Comparison of ENCODE assay signal across 11 mouse cellular contexts in genomic region chr6:56920222-56921092, GRCm38 (mm10). TPM values are rescaled to one million over a fixed set of nuclear protein-coding genes. Genes with fewer than 3 reads are reported as not detected.
DNase-seq lines count a peak whose midpoint lies in the region; ATAC-seq and TF ChIP-seq lines count a peak whose summit lies in the region.
"Had no signal": no experiment of that assay in that cellular context is flagged by ENCODE, and none has a peak within 500 bp of the region (broad histone marks: within the 10 kb centered on the region; RNA-seq: fewer than 3 reads in every experiment).

No protein-coding gene starts in this region.

- peak overlapping the region; percentile 43 for H3K4me2 ChIP-seq in heart, postnatal 0 days (ENCODE audit: low read depth, low read length)
- H3K4me2 ChIP-seq in liver, embryonic 16.5 days (ENCODE audit: low read depth, low read length), result peak overlapping the region; percentile 68
- H3K4me2 ChIP-seq: hindbrain, embryonic 15.5 days had no signal

- TF ChIP-seq CTCF in heart, postnatal 0 days (IDR thresholded peaks at IDR 0.05; ENCODE audit: low read depth), result no peak
- TF ChIP-seq CTCF in bone marrow, adult 2 months (IDR thresholded peaks at IDR 0.05; ENCODE audit: control insufficient read depth, insufficient read depth, low read length), result no peak

- TF ChIP-seq EP300 in heart, postnatal 0 days (IDR thresholded peaks at IDR 0.05; ENCODE audit: low read depth), result no peak

- no peaks in the 10 kb centered on the region for H3K27me3 ChIP-seq in heart, postnatal 0 days (ENCODE audit: control insufficient read depth, insufficient read depth, low read length)
- H3K27me3 ChIP-seq in liver, embryonic 16.5 days (ENCODE audit: control insufficient read depth, insufficient read depth, low read depth, low read length), result no peaks in the 10 kb centered on the region
- H3K27me3 ChIP-seq: CH12.LX; hindbrain, embryonic 15.5 days had no signal

- DNase-seq in heart, postnatal 0 days (ENCODE audit: low spot score), result no peak
- no peak for DNase-seq in heart, adult 18-20 months
- DNase-seq in kidney, adult 9 months, result peak; percentile 91
- DNase-seq in embryo, embryonic 10 days (ENCODE audit: low spot score), result no peak
- no peak for DNase-seq in adrenal gland, adult 2 months

- H3K36me3 ChIP-seq in heart, postnatal 0 days (replicated peaks; ENCODE audit: control insufficient read depth, insufficient read depth, low read length), result no peaks in the 10 kb centered on the region
- H3K36me3 ChIP-seq in liver, embryonic 16.5 days (ENCODE audit: control insufficient read depth, insufficient read depth), result no peaks in the 10 kb centered on the region; the same call in 1 of the 2 replicates
- H3K36me3 ChIP-seq: hindbrain, embryonic 15.5 days had no signal

- ATAC-seq in heart, postnatal 0 days (ENCODE audit: insufficient read depth, low read depth), result no peak
- peak; percentile 72 for ATAC-seq in liver, embryonic 16.5 days (ENCODE audit: low read depth)

- peaks cover 46% of the 10 kb centered on the region for H3K4me1 ChIP-seq in heart, postnatal 0 days (ENCODE audit: control insufficient read depth, insufficient read depth)
- H3K4me1 ChIP-seq in bone marrow, adult 2 months (ENCODE audit: control insufficient read depth, insufficient read depth, low read length), result peaks cover 8% of the 10 kb centered on the region
- H3K4me1 ChIP-seq in liver, embryonic 16.5 days (ENCODE audit: control insufficient read depth, low read depth, low read length), result peaks cover 51% of the 10 kb centered on the region

- no peaks in the 10 kb centered on the region for H3K9me3 ChIP-seq in heart, postnatal 0 days (replicated peaks; ENCODE audit: control insufficient read depth, low read length)
- H3K9me3 ChIP-seq in liver, embryonic 16.5 days (replicated peaks; ENCODE audit: control insufficient read depth, low read length), result no peaks in the 10 kb centered on the region
- H3K9me3 ChIP-seq: hindbrain, embryonic 15.5 days had no signal

- 16% methylated on average over 12 of the region's 12 CpGs for WGBS in heart, postnatal 0 days
- WGBS in bone marrow, adult 2 months, result 41% methylated on average over 12 of the region's 12 CpGs
- 16% methylated on average over 12 of the region's 12 CpGs for WGBS in liver, embryonic 16.5 days (ENCODE audit: insufficient replicate concordance)

- H3K9ac ChIP-seq in heart, postnatal 0 days (replicated peaks; ENCODE audit: low read depth, low read length), result no peak overlapping the region
- peak overlapping the region; percentile 59 for H3K9ac ChIP-seq in liver, embryonic 16.5 days (ENCODE audit: low read depth, low read length)
- H3K9ac ChIP-seq: hindbrain, embryonic 15.5 days had no signal

- no peak for TF ChIP-seq POLR2A in bone marrow, adult 2 months (IDR thresholded peaks at IDR 0.05; ENCODE audit: borderline replicate concordance, control insufficient read depth, low read depth, low read length)

- no peak overlapping the region; the same call in 1 of the 2 replicates for H3K4me3 ChIP-seq in heart, postnatal 0 days (ENCODE audit: low read depth, low read length)
- H3K4me3 ChIP-seq in bone marrow, adult 2 months (replicated peaks; ENCODE audit: control insufficient read depth, low read depth, low read length), result no peak overlapping the region
- H3K4me3 ChIP-seq in liver, embryonic 16.5 days (ENCODE audit: low read depth, low read length), result peak overlapping the region; percentile 59
- H3K4me3 ChIP-seq: hindbrain, embryonic 15.5 days had no signal

- H3K27ac ChIP-seq in heart, postnatal 0 days (ENCODE audit: low read depth), result peak overlapping the region; percentile 13; the same call in 1 of the 2 replicates
- H3K27ac ChIP-seq in bone marrow, adult 2 months (ENCODE audit: control insufficient read depth, insufficient read depth, low read depth, low read length, poor library complexity), result peak overlapping the region; percentile 32; the same call in 1 of the 2 replicates
- H3K27ac ChIP-seq in liver, embryonic 16.5 days (ENCODE audit: low read length), result peak overlapping the region; percentile 94
- H3K27ac ChIP-seq: hindbrain, embryonic 15.5 days had no signal

RNA-seq across cellular contexts. Expression of gene Nt5c3, which starts 3.3 kb away (rescaled TPM):
- 65.3 and 74.0 TPM in 2 replicates for total RNA-seq in heart, postnatal 0 days (2014; rRNA removed; ENCODE audit: low replicate concordance)
- polyA plus RNA-seq in heart, postnatal 0 days (2015; fragmentation: Nextera tagmentation; extraction: Ambion mirVana), result 95.9 and 108 TPM in 2 replicates
- total RNA-seq in heart, adult 18-20 months (2021), result 10 to 100 TPM; 77.4 to 91.0 TPM
- polyA plus RNA-seq in bone marrow, adult 2 months (2011; ENCODE audit: insufficient read depth, insufficient read length, low replicate concordance, missing spikeins), result 188 and 205 TPM in 2 replicates
- 240 and 242 TPM in 2 replicates for polyA plus RNA-seq in liver, embryonic 16.5 days (2015; fragmentation: Nextera tagmentation; extraction: Ambion mirVana)
- total RNA-seq in adrenal gland, adult 2 months (2021), result 10 to 100 TPM; 17.8 to 25.3 TPM
- polyA plus RNA-seq in adrenal gland, adult 2 months (2012; rRNA removed), result 5.6 and 15.5 TPM in 2 replicates

RNA-seq across cellular contexts. Expression of gene Vmn1r4, which starts 3.4 kb away (rescaled TPM):
- not detected in 2 replicates for total RNA-seq in heart, postnatal 0 days (2014; rRNA removed; ENCODE audit: low replicate concordance)
- 0.07 and 0.19 TPM in 2 replicates for polyA plus RNA-seq in heart, postnatal 0 days (2015; fragmentation: Nextera tagmentation; extraction: Ambion mirVana)
- under 1 TPM in 1 of 2 experiments, not detected in 1; 0.18 TPM for total RNA-seq in heart, adult 18-20 months (2021)
- 0.63 TPM in 1 of 2 replicates, not detected in the other for polyA plus RNA-seq in bone marrow, adult 2 months (2011; ENCODE audit: insufficient read depth, insufficient read length, low replicate concordance, missing spikeins)
- polyA plus RNA-seq in liver, embryonic 16.5 days (2015; fragmentation: Nextera tagmentation; extraction: Ambion mirVana), result 0.15 and 0.18 TPM in 2 replicates
- total RNA-seq in adrenal gland, adult 2 months (2021), result under 1 TPM; 0.31 to 0.40 TPM
- 0.04 and 0.07 TPM in 2 replicates for polyA plus RNA-seq in adrenal gland, adult 2 months (2012; rRNA removed)

RNA-seq across cellular contexts. Expression of gene Vmn1r5, which starts 49.6 kb away (rescaled TPM):
- not detected in 2 replicates for total RNA-seq in heart, postnatal 0 days (2014; rRNA removed; ENCODE audit: low replicate concordance)
- not detected in 2 replicates for polyA plus RNA-seq in heart, postnatal 0 days (2015; fragmentation: Nextera tagmentation; extraction: Ambion mirVana)
- not detected for total RNA-seq in heart, adult 18-20 months (2021)
- polyA plus RNA-seq in bone marrow, adult 2 months (2011; ENCODE audit: insufficient read depth, insufficient read length, low replicate concordance, missing spikeins), result not detected in 2 replicates
- polyA plus RNA-seq in liver, embryonic 16.5 days (2015; fragmentation: Nextera tagmentation; extraction: Ambion mirVana), result not detected in 2 replicates
- not detected for total RNA-seq in adrenal gland, adult 2 months (2021)
- polyA plus RNA-seq in adrenal gland, adult 2 months (2012; rRNA removed), result not detected in 2 replicates
- total RNA-seq: CH12.LX; layer of hippocampus, postnatal 14 days had no signal
- polyA plus RNA-seq: hindbrain, embryonic 15.5 days; lung, embryonic 16.5 days had no signal

Comparison
In these comparisons a context has a peak if more than half of its experiments do, and no peak if none do; other contexts are left out.
1. H3K27ac ChIP-seq: peak in every context shown above with its lines; median percentile 94 in liver, embryonic 16.5 days; 32 in bone marrow, adult 2 months; 13 in heart, postnatal 0 days.